Mouse (Mus musculus) adrenal gland, postnatal 14 days (tissue): ENCODE measurements around the gene Slc17a7. TPM values are rescaled to one million over a fixed set of nuclear protein-coding genes. Genes with fewer than 3 reads are reported as not detected.
"Not testable (repeated sequence)": the region's sequence is repeated elsewhere in the genome, so short reads cannot be mapped to it uniquely, and the experiment has no call there.

ENCODE experiments used
- DNase-seq: peaks from one replicate; pipeline ENCODE4 v3.0.0; 2021; ENCODE audit warnings: mixed read lengths
- total RNA-seq: library from RNA; stranded (reverse); gene quantifications from 2 replicates; pipeline ENCODE4 v1.2.3, GENCODE M21; 2021

Slc17a7 gene
- total RNA-seq, 1 experiment from 2014 or later = 0.22 TPM

DNA sequence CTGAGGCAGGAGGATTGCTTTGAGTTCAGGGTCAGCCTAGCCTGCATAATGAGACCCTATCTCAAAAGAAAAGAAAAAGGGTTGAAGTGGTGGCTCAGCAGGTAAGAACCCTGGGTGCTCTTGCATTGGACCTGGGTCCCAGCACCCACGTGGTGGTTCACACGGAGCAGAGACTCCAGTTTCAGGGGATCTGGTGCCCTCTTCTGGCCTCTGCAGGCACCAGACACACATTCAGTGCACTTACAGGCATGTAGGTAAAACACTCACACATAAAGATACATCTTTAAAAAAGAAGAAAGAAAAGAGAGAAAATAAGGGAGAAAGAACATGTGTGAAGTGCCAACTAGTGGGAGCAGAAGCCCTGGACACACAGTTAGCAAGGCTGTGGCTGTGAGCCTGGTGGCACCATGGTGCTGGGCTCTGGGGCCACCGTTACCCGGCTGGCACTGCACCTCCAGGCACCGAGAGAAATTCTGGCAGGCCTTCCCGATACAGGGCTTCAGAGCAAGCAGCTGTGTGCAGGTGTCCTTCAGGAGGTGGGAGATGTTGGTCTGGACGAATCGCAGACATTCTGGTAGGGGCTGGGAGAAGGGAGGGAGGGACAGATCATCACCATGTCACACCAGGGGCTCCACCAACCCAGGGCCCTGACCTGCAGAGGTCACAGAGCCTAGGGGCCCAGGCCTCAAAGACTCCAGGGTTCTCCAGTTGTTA lies 30.1 kb upstream of the Slc17a7 start:
- no peak for DNase-seq

- DNase-seq = peak; percentile 64
These were observed 29.2 kb upstream of the Slc17a7 start for GRCm38 (mm10) chr7:45134544-45135026.

- no peak for DNase-seq
These were observed 28.4 kb upstream of the Slc17a7 start for GRCm38 (mm10) chr7:45135370-45135769.

- peak; percentile 97 for DNase-seq
These were observed 27.7 kb upstream of the Slc17a7 start, which contains the start of the genes Gm45713 and Flt3l for GRCm38 (mm10) chr7:45135993-45136567. TSS of gene Gm45713 (minus strand) at chr7:45136231. TSS of gene Flt3l (minus strand) at chr7:45136432.

DNA sequence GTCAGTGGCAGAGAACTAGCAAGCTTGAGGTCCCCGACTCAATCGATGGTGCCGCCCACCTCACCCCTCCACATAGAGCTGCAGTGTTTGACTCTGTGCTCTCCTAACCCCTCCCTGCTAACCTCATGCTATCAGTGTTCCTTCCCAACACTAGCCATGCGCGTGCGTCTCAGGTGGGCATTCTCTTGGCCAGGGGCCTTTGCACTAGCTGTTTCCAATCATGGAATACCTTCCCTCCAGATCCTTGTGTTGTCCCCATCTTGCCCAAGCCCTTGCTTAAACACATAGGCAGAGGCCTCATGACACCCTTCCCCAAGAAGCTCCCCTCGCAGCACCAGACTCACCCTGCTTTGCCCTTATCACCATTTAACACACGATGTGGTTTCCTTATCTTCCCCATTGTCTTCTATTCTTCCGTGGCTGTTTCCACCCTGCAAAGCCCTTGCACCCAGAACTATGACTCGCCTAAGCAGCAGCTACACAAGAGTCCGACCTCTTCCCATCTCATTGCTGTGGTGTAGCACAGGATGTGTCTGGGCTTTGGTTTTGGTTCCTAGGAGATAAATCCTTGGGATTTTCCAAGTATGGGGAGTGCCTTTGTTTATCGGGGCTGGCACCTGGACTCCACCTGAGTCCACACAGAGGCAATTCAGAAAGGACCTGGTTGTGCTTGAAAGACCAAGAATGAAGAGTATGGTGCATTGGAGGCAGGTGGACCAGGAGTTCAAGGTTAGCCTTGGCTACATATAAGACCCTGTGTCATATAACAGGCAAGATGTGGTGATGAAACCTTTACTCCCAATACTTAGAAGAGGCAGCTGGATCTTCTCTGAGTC lies 26.4 kb upstream of the Slc17a7 start:
- DNase-seq = no peak

DNA sequence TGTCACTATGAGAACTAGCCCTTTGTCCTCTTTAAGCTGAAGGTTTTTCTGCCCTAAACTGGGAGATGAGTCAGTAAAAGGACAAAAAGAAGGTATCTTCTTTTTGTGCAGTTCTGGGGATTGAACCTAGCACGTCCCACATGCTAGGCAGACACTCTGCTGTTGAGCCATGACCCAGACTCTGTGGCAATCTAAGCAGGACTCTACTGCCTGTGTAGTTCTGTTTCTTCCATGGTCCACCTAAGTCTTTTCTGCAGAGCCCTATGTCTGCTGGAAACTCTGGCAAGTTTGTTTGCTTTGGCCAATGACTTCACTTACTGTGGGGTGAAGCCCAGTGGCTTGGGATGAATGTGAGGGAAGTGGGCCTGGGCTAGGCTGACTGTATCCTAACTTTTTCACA lies 25.3 kb upstream of the Slc17a7 start:
- no peak for DNase-seq

GRCm38 (mm10) chr7:45139904-45140723 lies 23.6 kb upstream of the Slc17a7 start:
- DNase-seq = peak; percentile 79

DNA sequence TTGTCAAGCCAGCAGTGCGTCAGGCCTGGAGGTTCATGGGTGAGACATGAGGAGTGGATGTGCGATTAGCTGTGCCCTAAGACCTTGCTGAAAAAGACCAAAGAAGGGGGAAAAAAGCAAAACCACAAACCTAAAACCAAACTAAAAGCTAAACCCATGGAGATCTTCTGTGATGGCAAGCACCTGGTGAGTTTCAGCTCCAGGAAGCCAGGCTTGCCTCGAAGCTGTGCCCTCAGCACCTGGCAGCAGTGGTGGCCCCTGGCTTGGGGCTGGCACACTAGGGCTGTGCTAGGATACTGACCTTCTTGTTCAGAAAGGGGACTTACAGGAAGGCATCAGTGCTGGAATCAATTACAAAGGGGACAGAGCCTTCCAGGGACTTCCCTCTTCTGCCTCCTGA lies 22.4 kb upstream of the Slc17a7 start:
- DNase-seq = peak; percentile 4

- DNase-seq = no peak
These were observed 21.8 kb upstream of the Slc17a7 start for GRCm38 (mm10) chr7:45141914-45142313.

DNA sequence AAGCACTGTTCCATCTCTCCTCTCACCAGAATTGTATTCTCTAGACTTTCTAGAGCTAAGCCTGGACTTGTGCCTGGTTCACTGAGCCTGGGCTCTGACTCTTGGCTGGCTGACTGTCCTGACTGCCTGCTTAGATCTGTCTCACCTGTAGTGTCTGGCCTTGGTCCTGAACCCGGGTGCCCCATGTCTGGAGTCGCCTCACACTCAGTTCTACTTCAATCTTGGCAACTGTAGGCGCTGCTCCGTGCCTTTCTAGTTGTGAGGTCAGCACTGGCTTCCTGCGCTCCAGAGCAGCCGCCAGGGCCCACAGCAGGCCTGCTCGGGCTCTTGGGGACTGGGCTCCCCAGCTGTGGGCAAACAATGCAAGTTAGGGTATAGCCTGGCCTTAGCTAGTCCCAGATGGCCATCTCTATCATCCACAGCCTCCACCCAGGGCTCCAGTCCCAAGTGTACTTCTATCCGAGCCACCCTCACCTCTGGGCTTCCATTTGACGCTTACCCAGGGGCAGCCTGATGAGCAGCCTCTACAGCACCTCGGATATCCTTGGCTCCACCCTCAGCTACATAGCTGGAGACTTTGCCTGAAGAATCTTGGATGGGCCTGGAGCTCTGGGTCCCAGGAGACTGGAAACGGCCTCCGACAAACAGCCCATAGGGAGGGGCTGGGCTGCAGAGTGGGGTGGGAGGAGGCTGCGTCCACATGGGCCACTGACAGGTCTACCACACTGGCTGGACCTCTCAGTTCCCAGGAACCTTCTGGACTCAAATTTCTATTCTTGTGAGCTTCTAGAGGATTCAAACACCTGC lies 19.2 kb upstream of the Slc17a7 start:
- peak; percentile 9 for DNase-seq

DNA sequence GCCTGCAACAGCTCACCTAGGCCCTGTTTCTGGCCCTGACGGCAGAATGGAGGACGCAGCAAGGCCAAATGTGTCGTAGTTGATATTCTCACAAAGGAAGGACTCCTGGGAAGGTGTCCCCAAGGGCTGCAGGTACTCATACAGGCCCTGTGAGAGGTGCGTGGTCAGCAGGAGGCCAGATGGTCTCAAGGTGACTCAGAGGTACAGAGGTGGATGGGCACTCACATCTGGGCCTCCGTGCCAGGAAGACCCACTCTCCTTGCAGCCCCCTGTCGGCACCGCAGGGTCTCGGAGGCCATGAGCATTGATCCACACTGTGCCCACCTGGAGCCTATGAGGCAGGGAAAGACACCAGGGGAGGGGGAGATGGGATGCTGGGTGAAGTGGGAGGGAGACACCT lies 18.3 kb upstream of the Slc17a7 start:
- peak; percentile 8 for DNase-seq

DNA sequence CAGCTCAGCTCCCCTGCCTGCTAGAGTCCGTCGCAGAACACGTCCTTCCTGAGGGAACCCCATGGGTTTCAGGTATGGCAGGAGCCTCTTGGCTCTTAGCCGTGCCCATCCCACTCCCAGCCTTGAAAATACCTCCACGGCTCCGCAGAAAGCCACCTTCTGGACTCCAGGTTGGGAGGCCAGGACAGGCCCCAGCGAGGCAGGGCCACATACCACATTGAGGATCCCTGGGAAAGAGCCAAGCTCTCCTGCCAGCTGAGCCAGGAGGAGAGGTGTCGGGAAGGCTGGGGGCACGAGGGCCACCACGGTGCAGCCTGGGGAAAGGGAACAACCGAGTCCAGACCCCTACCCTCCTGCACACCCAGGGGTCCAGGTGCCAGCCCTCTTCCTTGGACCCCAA lies 16.5 kb upstream of the Slc17a7 start:
- DNase-seq = peak; percentile 6

- peak; percentile 6 for DNase-seq
These were observed 15.8 kb upstream of the Slc17a7 start for GRCm38 (mm10) chr7:45147899-45148298.

GRCm38 (mm10) chr7:45148534-45149098 lies 15.1 kb upstream of the Slc17a7 start:
- peak; percentile 22 for DNase-seq

DNA sequence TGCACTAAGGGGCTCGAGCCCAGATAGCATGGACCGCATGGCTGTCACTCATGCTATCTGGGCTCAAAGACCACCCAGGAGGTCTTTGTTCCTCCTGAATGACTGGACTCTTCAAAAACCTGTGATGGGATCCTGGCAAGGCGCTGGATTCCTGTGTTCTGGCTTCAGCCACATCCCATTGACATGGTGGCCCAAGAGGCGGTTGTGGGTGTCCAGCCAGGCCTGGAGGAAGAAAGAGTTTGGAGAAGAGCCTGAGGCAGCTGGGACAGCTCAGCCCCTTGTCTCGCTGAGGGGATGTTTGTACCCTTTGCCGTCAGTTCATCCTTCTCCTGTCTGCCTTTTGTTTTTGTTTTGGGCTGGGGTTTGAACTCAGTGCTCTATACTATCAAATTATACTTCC lies 14.2 kb upstream of the Slc17a7 start:
- peak; percentile 5 for DNase-seq

DNA sequence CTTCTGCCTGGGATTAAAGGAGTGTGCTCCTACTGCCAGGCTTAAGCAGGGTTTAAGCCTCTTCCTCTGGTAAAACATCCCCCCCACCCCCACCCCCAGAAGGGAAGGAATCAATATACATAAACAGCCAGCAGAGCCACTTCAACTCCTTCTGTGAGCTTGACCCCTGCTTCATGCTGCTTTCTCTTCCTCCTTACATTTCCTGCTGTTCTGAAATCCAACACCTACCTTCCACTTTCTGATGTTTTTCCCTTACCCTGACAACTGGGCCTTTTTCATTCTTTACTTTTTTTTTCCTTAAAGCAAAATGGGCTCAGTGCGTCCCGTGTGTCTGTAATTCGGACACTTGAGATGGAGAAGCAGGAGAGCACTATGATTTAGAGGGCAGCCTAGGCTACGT lies 13.4 kb upstream of the Slc17a7 start:
- DNase-seq = no peak

DNA sequence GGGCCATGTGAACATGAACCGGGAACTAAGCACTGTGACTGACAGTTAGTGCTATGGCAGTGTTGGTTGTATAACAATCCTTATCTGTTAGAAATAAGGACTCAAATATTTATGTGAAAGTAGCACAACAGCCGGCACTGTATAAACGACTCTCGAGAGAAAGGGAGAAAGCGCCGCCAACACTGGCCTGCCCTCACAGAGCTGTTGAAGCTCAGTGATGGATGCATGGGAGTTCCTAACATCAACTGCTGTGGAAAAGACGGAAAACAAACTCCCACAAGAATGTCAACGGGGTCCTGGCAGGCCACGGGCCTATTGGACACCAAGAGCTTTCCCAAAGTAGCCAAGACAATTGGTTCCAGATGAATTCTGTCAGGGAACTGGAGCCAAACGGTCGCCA lies 12.4 kb upstream of the Slc17a7 start:
- peak; percentile 14 for DNase-seq

DNA sequence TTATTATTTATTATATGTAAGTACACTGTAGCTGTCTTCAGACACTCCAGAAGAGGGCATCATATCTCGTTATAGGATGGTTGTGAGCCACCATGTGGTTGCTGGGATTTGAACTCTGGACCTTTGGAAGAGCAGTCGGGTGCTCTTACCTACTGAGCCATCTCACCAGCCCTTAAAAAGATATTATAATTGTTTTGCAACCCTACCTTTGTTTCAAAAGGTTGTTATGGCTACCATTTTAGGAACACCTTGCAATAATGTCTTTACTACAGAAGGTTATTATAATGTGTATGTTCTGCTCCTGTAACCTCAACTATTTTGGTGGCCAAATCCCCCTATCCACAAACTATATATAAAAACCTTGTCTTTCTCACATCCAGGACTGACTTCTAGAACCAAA lies 10.7 kb upstream of the Slc17a7 start:
- not testable (repeated sequence) for DNase-seq

DNA sequence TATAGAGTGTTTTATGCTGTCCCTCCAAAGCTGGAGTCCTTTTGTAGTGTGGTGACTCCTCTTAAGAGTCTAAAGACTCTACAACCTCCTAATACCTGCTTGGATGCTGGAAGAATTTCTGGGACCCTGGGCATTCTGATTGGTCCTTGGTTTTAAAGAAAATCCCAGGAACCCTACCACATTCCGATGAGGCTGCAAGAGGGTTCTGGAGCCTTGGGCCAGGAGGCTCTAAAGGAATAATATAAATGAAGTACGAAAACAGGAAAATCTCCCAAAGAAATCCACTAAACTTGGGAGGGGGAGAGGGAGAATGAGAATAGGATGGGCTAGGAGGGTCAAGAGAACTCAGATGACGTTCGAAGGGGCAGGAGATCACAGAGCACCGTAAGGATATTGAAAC lies 10.2 kb upstream of the Slc17a7 start:
- DNase-seq = no peak

DNA sequence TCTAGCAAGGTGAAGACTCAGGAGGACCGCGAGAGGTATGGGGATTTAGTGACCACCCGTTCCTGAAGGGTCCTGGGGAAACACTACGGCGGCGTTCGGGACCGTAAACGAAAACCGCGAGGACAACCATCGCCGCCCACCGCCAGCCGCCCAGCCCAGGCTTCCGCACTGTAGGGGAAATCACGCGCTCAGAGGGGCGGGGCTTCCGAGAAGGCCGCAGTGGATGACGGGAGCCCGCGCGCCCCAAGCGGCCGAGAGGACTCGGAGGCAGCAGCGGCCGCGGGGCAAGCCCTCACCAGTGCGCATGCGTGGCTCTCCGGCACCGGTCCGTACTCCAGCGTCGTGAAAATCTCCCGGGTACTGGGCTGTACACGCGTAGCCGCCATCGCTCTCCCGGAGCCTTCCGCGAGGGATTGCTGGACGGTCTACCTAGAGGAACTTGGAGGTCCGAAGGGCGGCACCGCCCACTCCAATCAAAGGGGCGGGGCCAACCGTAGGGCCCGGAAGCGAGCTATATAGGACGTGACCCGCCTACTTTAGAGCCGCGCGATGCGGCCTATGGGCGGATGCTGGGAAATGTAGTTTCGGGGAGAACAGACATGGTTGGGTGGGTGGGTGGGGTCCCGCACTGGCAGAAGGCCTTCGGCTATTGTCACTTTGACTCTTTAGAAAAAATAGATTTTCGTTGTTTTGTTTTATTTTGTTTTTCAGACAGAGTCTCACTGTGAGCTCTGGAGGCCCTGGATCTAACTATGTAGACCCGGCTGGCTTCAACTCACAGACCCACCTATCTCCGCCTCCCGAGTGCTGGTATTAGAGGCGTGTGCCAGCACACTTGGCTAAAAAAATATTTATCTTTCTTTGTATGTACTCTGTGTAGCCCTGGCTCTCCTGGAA lies 9.4 kb upstream of the Slc17a7 start, which contains the start of the genes Pih1d1 and Aldh16a1:
TSS of gene Pih1d1 (plus strand) at position 208 of the 897 bp plus-strand sequence.
TSS of gene Aldh16a1 (minus strand) at position 489 of the 897 bp plus-strand sequence.
- DNase-seq = peak; percentile 98
